Mouse (Mus musculus) kidney, adult 2 months (tissue): ENCODE data around the gene Spsb1.

ENCODE experiments used
- CTCF ChIP-seq: fragments of 200-500 bp; conservative IDR thresholded peaks from 2 replicates; pipeline ENCODE4 v1.5.1; 2011; ENCODE audit warnings: low read depth, mild to moderate bottlenecking, control low read depth, low read length, moderate library complexity, mixed read lengths; ENCODE audit not compliant: insufficient read depth, insufficient read length
- POLR2A ChIP-seq: fragments of 200-500 bp; IDR thresholded peaks from one replicate; pipeline ENCODE4 v1.6.1; 2011; ENCODE audit warnings: low read depth, low read length, control low read depth

DNA sequence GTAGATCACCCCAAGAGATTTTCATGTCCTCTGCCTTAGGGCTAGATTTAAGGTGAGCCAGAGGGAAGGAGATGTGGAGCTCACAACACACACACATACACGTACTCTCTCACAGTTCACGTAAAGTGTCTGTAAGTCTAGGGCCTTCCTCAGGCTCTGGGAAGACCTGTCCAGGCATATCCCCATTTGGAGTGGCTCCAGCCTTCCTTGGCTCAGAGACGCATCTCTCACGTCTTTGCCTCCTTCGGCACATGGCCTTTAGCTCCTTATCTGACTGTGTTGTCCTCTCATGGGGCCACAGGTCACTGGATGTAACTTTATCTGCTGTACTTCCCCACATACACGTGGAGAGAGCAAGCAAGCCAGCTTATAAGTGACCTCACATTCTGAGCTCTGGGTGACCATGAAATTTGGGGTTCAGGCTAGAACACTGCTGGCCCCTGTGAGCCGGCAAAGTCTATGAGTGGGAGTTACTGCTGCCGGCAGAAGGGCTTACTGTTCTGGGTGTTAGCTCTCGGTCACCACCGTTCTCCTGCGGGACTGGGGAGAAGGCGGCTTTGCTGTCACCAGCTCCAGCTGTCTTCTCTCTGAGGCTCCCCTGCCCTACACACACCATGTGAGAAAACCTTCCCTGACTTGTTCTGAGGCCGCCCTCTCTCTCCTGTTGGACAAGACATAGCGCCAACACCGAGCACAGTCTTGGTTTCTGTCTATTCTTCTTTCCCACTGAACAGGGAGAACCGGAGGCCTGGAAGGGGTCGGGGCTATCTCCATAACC, 72.5 kb downstream of the Spsb1 start:
- TF ChIP-seq CTCF (no peak), POLR2A (no peak)
